Mouse (Mus musculus): ENCODE measurements at regions not wholly inside any gene's neighbourhood (a gene's known extent, or its start where the extent isn't known, plus 50 kb on each side); places are given as distances from the start of the nearest gene placed in this dataset.

DNA sequence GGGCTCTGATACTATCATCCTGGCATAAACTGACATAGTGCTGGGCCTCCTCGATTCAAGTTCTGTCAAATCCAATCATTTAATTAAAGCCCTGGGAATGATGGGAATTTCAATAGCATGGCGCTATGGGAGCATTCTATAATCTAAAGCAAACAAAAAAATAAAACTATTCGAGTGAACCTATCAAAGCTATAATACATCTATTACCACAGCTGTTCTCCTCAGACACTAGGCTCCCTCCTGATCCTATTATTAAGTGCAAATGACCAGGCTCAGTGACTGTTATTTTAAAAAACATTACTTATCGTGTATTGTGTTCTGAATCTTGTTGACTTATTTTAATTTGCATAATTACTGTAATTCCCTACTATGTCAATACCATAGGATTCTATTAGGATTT is 563.7 kb upstream of the Acvr2a start:
- H3K9ac ChIP-seq (ENCODE audit: low read length) = no peak overlapping the region
- H3K4me2 ChIP-seq (ENCODE audit: low read depth, low read length) = no peak overlapping the region
- ATAC-seq (ENCODE audit: low read depth) = no peak
- H3K27me3 ChIP-seq (ENCODE audit: control insufficient read depth, insufficient read depth, low read depth, low read length) = no peaks in the 10 kb centered on the region
- no peak overlapping the region for H3K27ac ChIP-seq (ENCODE audit: low read length)
- 77% methylated on average over 4 of the region's 4 CpGs for WGBS
- H3K9me3 ChIP-seq (ENCODE audit: control insufficient read depth, low read length) = no peaks in the 10 kb centered on the region
- H3K4me1 ChIP-seq (replicated peaks; ENCODE audit: control insufficient read depth, insufficient read depth, low read length) = no peaks in the 10 kb centered on the region
- no peaks in the 10 kb centered on the region for H3K36me3 ChIP-seq (ENCODE audit: control insufficient read depth, insufficient read depth, low read length)
- H3K4me3 ChIP-seq (ENCODE audit: low read length) = no peak overlapping the region

DNA sequence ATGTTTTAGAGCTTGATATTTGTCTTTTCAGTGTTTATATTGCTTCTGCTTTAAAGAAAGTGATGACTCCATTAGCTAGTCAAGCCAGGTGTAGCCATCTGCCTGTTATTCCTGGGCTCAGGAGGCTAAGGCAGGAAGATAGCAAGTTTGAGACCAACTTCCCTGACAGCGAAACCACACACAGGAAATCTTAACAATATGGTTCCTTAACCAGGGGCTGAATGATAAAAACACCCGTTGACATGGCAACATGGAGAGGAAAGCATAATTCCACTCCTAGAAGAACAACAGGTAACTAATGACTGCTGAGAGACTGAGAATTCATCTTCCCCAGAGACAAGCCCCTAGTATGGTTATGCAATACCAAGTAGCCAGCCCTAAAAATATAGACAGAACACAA is 553.6 kb upstream of the Acvr2a start:
- Histone ChIP-seq H3K27me3 (ENCODE audit: control insufficient read depth, insufficient read depth, low read depth, low read length) (no peaks in the 10 kb centered on the region), H3K4me1 (replicated peaks; ENCODE audit: control insufficient read depth, insufficient read depth, low read length) (no peaks in the 10 kb centered on the region), H3K36me3 (ENCODE audit: control insufficient read depth, insufficient read depth, low read length) (no peaks in the 10 kb centered on the region), H3K4me2 (ENCODE audit: low read depth, low read length) (no peak overlapping the region), H3K4me3 (ENCODE audit: low read length) (no peak overlapping the region), H3K9ac (ENCODE audit: low read length) (no peak overlapping the region), H3K9me3 (ENCODE audit: control insufficient read depth, low read length) (no peaks in the 10 kb centered on the region), H3K27ac (ENCODE audit: low read length) (no peak overlapping the region)
- WGBS = 58% methylated on average over 2 of the region's 2 CpGs
- no peak for ATAC-seq (ENCODE audit: low read depth)
